Mouse (Mus musculus): Measurements from ENCODE around the gene Myh14. TPM values are rescaled to one million over a fixed set of nuclear protein-coding genes. Genes with fewer than 3 reads are reported as not detected.

Gene Myh14
- polyA plus RNA-seq, 1 experiment from 2014 or later = 1.7 TPM

Other genes with a start within 250 kb of the Myh14 start
- gene Lrrc4b, start 241.8 kb downstream of the Myh14 start, polyA plus RNA-seq (2014; fragmentation: Nextera tagmentation; extraction: Ambion mirVana) = 8.2 and 9.8 TPM in 2 replicates
- gene Aspdh, start 205.5 kb downstream of the Myh14 start, polyA plus RNA-seq (2014; fragmentation: Nextera tagmentation; extraction: Ambion mirVana) = 2.6 and 2.9 TPM in 2 replicates
- 60.9 and 68.9 TPM in 2 replicates for gene Josd2, start 202.9 kb downstream of the Myh14 start, polyA plus RNA-seq (2014; fragmentation: Nextera tagmentation; extraction: Ambion mirVana)
- gene Emc10, start 174.3 kb downstream of the Myh14 start, polyA plus RNA-seq (2014; fragmentation: Nextera tagmentation; extraction: Ambion mirVana) = 115 and 124 TPM in 2 replicates
- gene Fam71e1, start 174.3 kb downstream of the Myh14 start, polyA plus RNA-seq (2014; fragmentation: Nextera tagmentation; extraction: Ambion mirVana) = 22.3 and 25.3 TPM in 2 replicates
- gene Mybpc2, start 146.2 kb downstream of the Myh14 start, polyA plus RNA-seq (2014; fragmentation: Nextera tagmentation; extraction: Ambion mirVana) = 0.23 TPM in 1 of 2 replicates, not detected in the other
- 0.13 and 0.23 TPM in 2 replicates for gene Spib, start 138.8 kb downstream of the Myh14 start, polyA plus RNA-seq (2014; fragmentation: Nextera tagmentation; extraction: Ambion mirVana)
- 124 and 133 TPM in 2 replicates for gene Pold1, start 122.0 kb downstream of the Myh14 start, polyA plus RNA-seq (2014; fragmentation: Nextera tagmentation; extraction: Ambion mirVana)
- 72.3 and 76.4 TPM in 2 replicates for gene Nr1h2, start 116.9 kb downstream of the Myh14 start, polyA plus RNA-seq (2014; fragmentation: Nextera tagmentation; extraction: Ambion mirVana)
- gene Napsa, start 98.5 kb downstream of the Myh14 start, polyA plus RNA-seq (2014; fragmentation: Nextera tagmentation; extraction: Ambion mirVana) = 0.68 and 0.92 TPM in 2 replicates
- 1.8 and 2.0 TPM in 2 replicates for gene Kcnc3, start 80.2 kb downstream of the Myh14 start, polyA plus RNA-seq (2014; fragmentation: Nextera tagmentation; extraction: Ambion mirVana)
- gene Izumo2, start 37.9 kb upstream of the Myh14 start, polyA plus RNA-seq (2014; fragmentation: Nextera tagmentation; extraction: Ambion mirVana) = not detected in 2 replicates
- 41.7 and 42.2 TPM in 2 replicates for gene Vrk3, start 77.6 kb upstream of the Myh14 start, polyA plus RNA-seq (2014; fragmentation: Nextera tagmentation; extraction: Ambion mirVana)
- 3.9 and 4.4 TPM in 2 replicates for gene Zfp473, start 80.2 kb upstream of the Myh14 start, polyA plus RNA-seq (2014; fragmentation: Nextera tagmentation; extraction: Ambion mirVana)
- 73.5 and 86.5 TPM in 2 replicates for gene Nup62, start 145.2 kb upstream of the Myh14 start, polyA plus RNA-seq (2014; fragmentation: Nextera tagmentation; extraction: Ambion mirVana)
- gene Il4i1, start 145.5 kb upstream of the Myh14 start, polyA plus RNA-seq (2014; fragmentation: Nextera tagmentation; extraction: Ambion mirVana) = 1.1 and 1.4 TPM in 2 replicates
- gene Atf5, start 145.8 kb upstream of the Myh14 start, polyA plus RNA-seq (2014; fragmentation: Nextera tagmentation; extraction: Ambion mirVana) = 3.2 and 3.4 TPM in 2 replicates
- gene Akt1s1, start 178.1 kb upstream of the Myh14 start, polyA plus RNA-seq (2014; fragmentation: Nextera tagmentation; extraction: Ambion mirVana) = 79.9 and 83.0 TPM in 2 replicates
- 67.6 and 69.9 TPM in 2 replicates for gene Tbc1d17, start 178.2 kb upstream of the Myh14 start, polyA plus RNA-seq (2014; fragmentation: Nextera tagmentation; extraction: Ambion mirVana)
- 31.6 and 32.1 TPM in 2 replicates for gene Pnkp, start 186.3 kb upstream of the Myh14 start, polyA plus RNA-seq (2014; fragmentation: Nextera tagmentation; extraction: Ambion mirVana)
- 454 and 526 TPM in 2 replicates for gene Ptov1, start 198.9 kb upstream of the Myh14 start, polyA plus RNA-seq (2014; fragmentation: Nextera tagmentation; extraction: Ambion mirVana)
- gene Med25, start 221.9 kb upstream of the Myh14 start, polyA plus RNA-seq (2014; fragmentation: Nextera tagmentation; extraction: Ambion mirVana) = 135 and 139 TPM in 2 replicates
- gene Fuz, start 225.2 kb upstream of the Myh14 start, polyA plus RNA-seq (2014; fragmentation: Nextera tagmentation; extraction: Ambion mirVana) = 32.9 TPM in 2 replicates